Comparison of ENCODE assay signal across 16 mouse cellular contexts in genomic region chr4:4614577-4614976, GRCm38 (mm10).
"Had no signal": no experiment of that assay in that cellular context is flagged by ENCODE, and none has a peak within 500 bp of the region (broad histone marks: within the 10 kb centered on the region; RNA-seq: fewer than 3 reads in every experiment).

No protein-coding gene starts in this region.

- H3K4me2 ChIP-seq: intestine, embryonic 15.5 days; kidney, embryonic 15.5 days; liver, embryonic 11.5 days; liver, embryonic 15.5 days; midbrain, embryonic 11.5 days had no signal

- H3K4me3 ChIP-seq: intestine, embryonic 15.5 days; kidney, embryonic 15.5 days; left cerebral cortex, adult 2 months; liver, embryonic 15.5 days had no signal

- H3K27ac ChIP-seq: intestine, embryonic 15.5 days; kidney, embryonic 15.5 days; left cerebral cortex, adult 2 months; liver, embryonic 15.5 days had no signal

- DNase-seq: kidney, adult 8-10 months; kidney, postnatal 10 days; kidney, postnatal 36 days; layer of hippocampus, postnatal 36 days; lung, adult 2 months; lung, postnatal 10 days; lung, postnatal 4 days; midbrain, embryonic 14.5 days; thymus, adult 18-20 months; thymus, postnatal 36 days had no signal

- ATAC-seq: intestine, embryonic 15.5 days had no signal

- H3K27me3 ChIP-seq: intestine, embryonic 15.5 days; kidney, embryonic 15.5 days; liver, embryonic 15.5 days had no signal

- H3K9me3 ChIP-seq: intestine, embryonic 15.5 days; kidney, embryonic 15.5 days; liver, embryonic 15.5 days had no signal

- H3K36me3 ChIP-seq: intestine, embryonic 15.5 days; kidney, embryonic 15.5 days; liver, embryonic 15.5 days had no signal

- H3K4me1 ChIP-seq: intestine, embryonic 15.5 days; kidney, embryonic 15.5 days; liver, embryonic 15.5 days had no signal

- H3K9ac ChIP-seq: intestine, embryonic 15.5 days; kidney, embryonic 15.5 days; liver, embryonic 15.5 days had no signal
